Mouse (Mus musculus) ES-Bruce4 (cell line): ENCODE data around the gene Rph3al. TPM values are rescaled to one million over a fixed set of nuclear protein-coding genes. Genes with fewer than 3 reads are reported as not detected.

Source experiments
- H3K27ac ChIP-seq: 2 replicates; pipeline ENCODE4 v1.5.1; 2012; ENCODE audit warnings: low read length, inconsistent platforms; ENCODE audit not compliant: insufficient read depth
- H3K27me3 ChIP-seq: 2 replicates; pipeline ENCODE4 v1.6.1; 2012; ENCODE audit warnings: mild to moderate bottlenecking, low read length, inconsistent platforms; ENCODE audit not compliant: control insufficient read depth, poor library complexity, insufficient read depth, severe bottlenecking
- H3K36me3 ChIP-seq: 2 replicates; pipeline ENCODE4 v1.6.1; 2012; ENCODE audit warnings: inconsistent platforms, mild to moderate bottlenecking, low read length, moderate library complexity; ENCODE audit not compliant: control insufficient read depth, poor library complexity, insufficient read depth, severe bottlenecking
- H3K4me1 ChIP-seq: one replicate; pipeline ENCODE4 v1.8.1; 2011; ENCODE audit warnings: low read length; ENCODE audit not compliant: control insufficient read depth, insufficient read depth
- H3K4me3 ChIP-seq: 2 replicates; pipeline ENCODE4 v1.5.1; 2011; ENCODE audit warnings: low read depth, mild to moderate bottlenecking, low read length
- H3K9ac ChIP-seq: 2 replicates; pipeline ENCODE4 v1.6.1; 2012; ENCODE audit warnings: low read depth, mild to moderate bottlenecking, inconsistent platforms; ENCODE audit not compliant: poor library complexity, severe bottlenecking
- H3K9me3 ChIP-seq: replicated peaks from 2 replicates; pipeline ENCODE4 v1.6.1; 2012; ENCODE audit warnings: mild to moderate bottlenecking, low read length, inconsistent platforms; ENCODE audit not compliant: control insufficient read depth, poor library complexity, insufficient read depth, severe bottlenecking
- CTCF ChIP-seq: IDR thresholded peaks from one replicate; pipeline ENCODE4 v1.8.1; 2011; ENCODE audit warnings: low read depth, low read length
- EP300 ChIP-seq: IDR thresholded peaks from 2 replicates; pipeline ENCODE4 v1.6.1; 2011; ENCODE audit warnings: low read depth, low read length; ENCODE audit not compliant: insufficient read depth
- POLR2A ChIP-seq: IDR thresholded peaks from one replicate; pipeline ENCODE4 v1.8.1; 2011; ENCODE audit warnings: low read length; ENCODE audit not compliant: insufficient read depth
- polyA plus RNA-seq: library from polyadenylated mRNA; stranded (reverse); fragments of >200 nt; gene quantifications from 2 replicates; pipeline ENCODE4 v1.2.4, GENCODE M21; 2011; ENCODE audit warnings: low read depth; ENCODE audit not compliant: missing spikeins, insufficient read depth, insufficient read length

Rph3al gene
- polyA plus RNA-seq, 1 experiment = 3.7 TPM

DNA sequence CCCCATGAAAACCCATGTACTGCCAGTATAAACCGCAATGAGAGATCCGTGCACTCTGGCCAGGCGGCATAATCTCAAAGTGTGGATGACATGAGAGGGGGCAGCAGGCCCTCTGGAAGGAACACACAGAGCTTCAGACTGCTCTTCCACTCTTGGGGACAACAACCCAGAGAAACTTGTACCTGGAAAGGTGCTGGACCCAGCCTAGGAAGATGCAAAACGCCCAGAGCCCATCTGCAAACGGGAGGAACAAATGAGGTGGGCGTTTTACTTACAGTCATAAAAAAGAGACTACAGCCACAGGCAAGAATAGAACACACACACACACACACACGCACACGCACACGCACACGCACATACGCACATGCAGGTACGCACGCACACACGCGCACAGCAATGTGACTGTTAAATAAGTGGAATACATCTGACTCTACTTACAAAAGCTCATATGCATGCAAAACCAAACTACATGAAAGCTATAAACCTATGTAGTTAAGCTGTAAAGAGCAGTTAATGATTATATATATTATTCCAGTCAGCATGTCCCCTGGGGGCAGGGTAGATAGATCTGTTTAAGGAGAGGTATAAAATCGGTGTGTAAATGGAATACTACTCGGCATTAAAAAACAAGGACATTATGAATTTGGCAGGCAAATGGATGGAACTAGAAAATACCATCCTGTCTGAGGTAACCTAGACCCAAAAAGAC is 19.0 kb upstream of the Rph3al start:
- no peak overlapping the region for H3K4me3 ChIP-seq

DNA sequence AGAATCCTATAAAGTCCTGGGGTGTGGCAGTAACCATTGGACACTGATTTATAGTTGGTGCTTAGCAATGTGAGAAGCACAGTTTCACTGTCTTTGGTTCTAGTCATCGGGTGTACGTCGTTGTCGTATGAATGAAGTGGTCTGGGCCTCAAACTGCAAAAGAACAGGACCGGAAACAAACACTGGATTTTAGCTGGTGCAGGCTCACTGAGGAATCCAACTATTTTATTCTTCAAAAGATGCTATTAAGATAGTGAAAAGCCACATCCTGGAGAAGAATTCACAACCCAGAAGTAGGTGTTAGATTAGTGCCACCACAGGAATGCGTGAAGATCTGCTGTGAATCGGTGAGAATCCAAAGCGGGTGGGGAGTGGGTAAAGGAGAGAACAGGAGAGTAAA is 18.4 kb upstream of the Rph3al start:
- no peaks in the 10 kb centered on the region for H3K4me1 ChIP-seq

More for the DNA sequence above, 19.0 kb upstream of the Rph3al start:
- TF ChIP-seq POLR2A (no peak), CTCF (no peak), EP300 (no peak)
- Histone ChIP-seq H3K36me3 (no peaks in the 10 kb centered on the region), H3K4me1 (no peaks in the 10 kb centered on the region), H3K27ac (no peak overlapping the region), H3K9me3 (no peaks in the 10 kb centered on the region), H3K27me3 (no peaks in the 10 kb centered on the region), H3K9ac (no peak overlapping the region)

DNA sequence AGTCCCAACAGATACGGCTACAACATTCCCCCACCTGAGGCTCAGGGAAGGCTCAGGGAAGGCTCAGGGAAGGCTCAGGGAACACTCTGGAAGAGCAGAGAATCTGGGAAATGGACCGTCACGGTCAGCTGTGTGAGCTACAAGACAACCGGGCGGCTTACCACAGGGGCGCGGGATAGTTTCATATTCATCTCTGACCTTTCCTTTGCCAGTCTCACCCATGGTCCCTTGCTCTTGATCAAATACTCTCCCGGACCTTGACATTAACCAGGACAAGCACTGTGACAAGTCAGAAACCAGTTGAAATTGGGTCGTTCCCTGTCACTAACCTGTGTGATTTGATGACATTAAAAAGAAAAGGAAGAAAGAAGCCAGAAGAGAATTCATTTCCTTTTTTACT is 16.7 kb upstream of the Rph3al start:
- H3K36me3 ChIP-seq = no peaks in the 10 kb centered on the region
- H3K27me3 ChIP-seq = no peaks in the 10 kb centered on the region
- no peak overlapping the region for H3K4me3 ChIP-seq
- H3K9me3 ChIP-seq = no peaks in the 10 kb centered on the region
- no peaks in the 10 kb centered on the region for H3K4me1 ChIP-seq
- no peak overlapping the region for H3K27ac ChIP-seq
- TF ChIP-seq POLR2A = no peak
- TF ChIP-seq EP300 = no peak
- no peak for TF ChIP-seq CTCF
- H3K9ac ChIP-seq = no peak overlapping the region

More for the DNA sequence above, 18.4 kb upstream of the Rph3al start:
- H3K4me3 ChIP-seq = no peak overlapping the region
- no peaks in the 10 kb centered on the region for H3K36me3 ChIP-seq
- H3K27me3 ChIP-seq = no peaks in the 10 kb centered on the region
- no peak overlapping the region for H3K27ac ChIP-seq
- H3K9ac ChIP-seq = no peak overlapping the region
- no peaks in the 10 kb centered on the region for H3K9me3 ChIP-seq
- TF ChIP-seq POLR2A (no peak), CTCF (no peak), EP300 (no peak)

DNA sequence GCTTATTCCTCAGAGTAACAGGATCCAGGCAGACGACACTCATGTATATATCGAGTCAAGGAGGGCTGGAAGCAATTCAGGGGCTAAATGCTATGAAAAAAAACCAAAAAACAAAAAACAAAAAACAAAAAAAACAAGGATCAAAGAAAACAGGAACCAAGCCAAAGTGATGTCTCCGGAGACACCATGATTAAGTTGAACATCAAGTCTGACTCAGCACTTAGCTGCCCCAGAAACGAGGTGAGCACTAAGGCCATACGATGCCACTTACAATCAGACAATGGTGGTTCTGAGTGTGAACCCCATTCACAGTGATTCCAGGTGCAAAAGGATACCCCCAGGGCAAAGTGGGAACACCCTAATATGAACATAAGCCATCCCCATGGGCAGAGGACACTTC is 13.7 kb upstream of the Rph3al start:
- H3K9ac ChIP-seq = no peak overlapping the region
- H3K27ac ChIP-seq = no peak overlapping the region
- no peak overlapping the region for H3K4me3 ChIP-seq
- TF ChIP-seq CTCF (no peak), EP300 (no peak), POLR2A (no peak)
- no peaks in the 10 kb centered on the region for H3K4me1 ChIP-seq
- H3K36me3 ChIP-seq = no peaks in the 10 kb centered on the region
- no peaks in the 10 kb centered on the region for H3K27me3 ChIP-seq
- H3K9me3 ChIP-seq = no peaks in the 10 kb centered on the region

DNA sequence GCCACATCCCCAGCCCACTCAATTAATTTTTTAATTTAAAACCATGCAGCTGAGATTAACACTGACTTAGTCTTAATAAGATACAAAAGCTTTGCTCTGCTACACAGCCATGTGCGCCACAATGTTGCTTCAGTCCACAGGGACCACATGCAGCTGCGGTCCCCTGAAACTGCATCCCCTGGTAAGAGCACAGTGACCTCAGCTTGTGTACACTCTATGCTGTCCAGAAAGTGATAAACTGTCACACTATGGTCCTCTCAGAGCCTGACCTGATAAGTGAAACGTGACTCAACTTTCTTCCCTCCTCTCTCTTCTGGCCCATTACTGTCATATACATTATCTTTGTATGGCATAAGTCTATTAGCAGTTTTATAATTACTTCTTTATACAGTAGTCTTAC is 12.2 kb upstream of the Rph3al start:
- H3K36me3 ChIP-seq = no peaks in the 10 kb centered on the region
- no peak overlapping the region for H3K27ac ChIP-seq
- no peak overlapping the region for H3K9ac ChIP-seq
- no peak overlapping the region for H3K4me3 ChIP-seq
- no peaks in the 10 kb centered on the region for H3K27me3 ChIP-seq
- no peaks in the 10 kb centered on the region for H3K4me1 ChIP-seq
- TF ChIP-seq CTCF (no peak), POLR2A (no peak), EP300 (no peak)
- no peaks in the 10 kb centered on the region for H3K9me3 ChIP-seq

DNA sequence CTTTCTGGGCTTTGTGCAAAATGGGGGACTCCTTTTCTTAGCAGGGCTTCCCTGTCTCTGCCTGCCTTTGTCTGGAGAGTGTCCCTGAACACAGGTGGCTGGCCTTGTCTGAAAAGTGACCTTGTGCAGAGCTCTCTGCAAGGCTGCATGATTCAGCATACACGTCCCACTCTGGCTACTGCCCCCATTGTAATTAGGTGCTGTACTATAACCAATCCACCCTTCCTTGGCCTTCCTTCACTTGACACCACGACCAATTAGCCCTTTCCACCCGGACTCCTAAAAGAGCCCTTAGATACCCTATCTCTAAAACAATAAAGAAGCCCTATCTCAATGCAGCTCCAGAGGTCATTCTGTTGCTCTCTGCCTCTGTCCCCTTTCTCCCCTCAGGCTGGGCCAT is 10.6 kb upstream of the Rph3al start:
- Histone ChIP-seq H3K36me3 (no peaks in the 10 kb centered on the region), H3K4me3 (no peak overlapping the region), H3K27me3 (no peaks in the 10 kb centered on the region), H3K4me1 (no peaks in the 10 kb centered on the region), H3K9me3 (no peaks in the 10 kb centered on the region), H3K27ac (no peak overlapping the region), H3K9ac (no peak overlapping the region)
- no peak for TF ChIP-seq POLR2A
